Mouse (Mus musculus) kidney, embryonic 16.5 days (tissue): ENCODE measurements around the gene Cmip. TPM values are rescaled to one million over a fixed set of nuclear protein-coding genes. Genes with fewer than 3 reads are reported as not detected.

Source experiments
- ATAC-seq: fragments of 200-750 bp; cut with Nextera tagmentation; 2 replicates; pipeline ENCODE4 v1.8.0; 2017; ENCODE audit warnings: moderate TSS enrichment; ENCODE audit not compliant: low FRiP score, low TSS enrichment
- H3K27ac ChIP-seq: fragments of 300-500 bp; sonication (generic); 2 replicates; pipeline ENCODE4 v1.5.1; 2014; ENCODE audit warnings: low read length
- H3K27me3 ChIP-seq: fragments of 300-500 bp; sonication (generic); 2 replicates; pipeline ENCODE4 v1.6.1; 2014; ENCODE audit warnings: low read length, control low read depth, mixed read lengths; ENCODE audit not compliant: insufficient read depth
- H3K36me3 ChIP-seq: fragments of 300-500 bp; sonication (generic); 2 replicates; pipeline ENCODE4 v1.6.1; 2014; ENCODE audit warnings: low read length, control low read depth, mixed read lengths; ENCODE audit not compliant: insufficient read depth
- H3K4me1 ChIP-seq: fragments of 300-500 bp; sonication (generic); 2 replicates; pipeline ENCODE4 v1.6.1; 2014; ENCODE audit warnings: low read length, control low read depth, mixed read lengths; ENCODE audit not compliant: insufficient read depth
- H3K4me2 ChIP-seq: fragments of 300-500 bp; sonication (generic); replicated peaks from 2 replicates; pipeline ENCODE4 v1.6.1; 2014; ENCODE audit warnings: low read depth, low read length
- H3K4me3 ChIP-seq: fragments of 300-500 bp; sonication (generic); 2 replicates; pipeline ENCODE4 v1.5.1; 2014; ENCODE audit warnings: mild to moderate bottlenecking, low read length
- H3K9ac ChIP-seq: fragments of 300-500 bp; sonication (generic); replicated peaks from 2 replicates; pipeline ENCODE4 v1.6.1; 2014; ENCODE audit warnings: low read length
- H3K9me3 ChIP-seq: fragments of 300-500 bp; sonication (generic); 2 replicates; pipeline ENCODE4 v1.6.1; 2016; ENCODE audit warnings: low read length, control low read depth
- WGBS: fragments of 180-500 bp; shearing (Covaris S2); extraction: QIAGEN DNeasy Blood & Tissue Kit; methylation state at CpG from one replicate; pipeline ENCODE4 v1.1.7; 2014; 5-methylcytosine and 5-hydroxymethylcytosine counted together
- polyA plus RNA-seq: library from polyadenylated mRNA; unstranded; fragments of >200 nt; fragmentation: Nextera tagmentation; extraction: Ambion mirVana; gene quantifications from 2 replicates; pipeline ENCODE4 v1.2.1, GENCODE M21; 2015

Cmip gene
- polyA plus RNA-seq, 1 experiment from 2014 or later: 21.0 TPM

GRCm38 (mm10) chr8:117240326-117240725 is 16.5 kb upstream of the Cmip start:
- Histone ChIP-seq H3K27me3 (no peaks in the 10 kb centered on the region), H3K4me3 (no peak overlapping the region), H3K4me1 (no peaks in the 10 kb centered on the region), H3K36me3 (no peaks in the 10 kb centered on the region), H3K9me3 (no peaks in the 10 kb centered on the region), H3K9ac (no peak overlapping the region), H3K27ac (no peak overlapping the region), H3K4me2 (no peak overlapping the region)
- WGBS: 48% methylated on average over 5 of the region's 5 CpGs
- no peak for ATAC-seq

- no peak overlapping the region for H3K4me2 ChIP-seq
- H3K4me1 ChIP-seq: no peaks in the 10 kb centered on the region
- H3K9ac ChIP-seq: no peak overlapping the region
- H3K4me3 ChIP-seq: no peak overlapping the region
- no peaks in the 10 kb centered on the region for H3K27me3 ChIP-seq
- 64% methylated on average over 5 of the region's 5 CpGs for WGBS
- H3K36me3 ChIP-seq: no peaks in the 10 kb centered on the region
- H3K27ac ChIP-seq: no peak overlapping the region
- ATAC-seq: no peak
- no peaks in the 10 kb centered on the region for H3K9me3 ChIP-seq
Observed at GRCm38 (mm10) chr8:117240841-117241494, 15.9 kb upstream of the Cmip start.

- no peak overlapping the region for H3K4me3 ChIP-seq
- ATAC-seq: no peak
- no peak overlapping the region for H3K9ac ChIP-seq
- no peak overlapping the region for H3K4me2 ChIP-seq
- H3K36me3 ChIP-seq: no peaks in the 10 kb centered on the region
- no peaks in the 10 kb centered on the region for H3K27me3 ChIP-seq
- no peaks in the 10 kb centered on the region for H3K4me1 ChIP-seq
- WGBS: 46% methylated on average over 3 of the region's 3 CpGs
- no peak overlapping the region for H3K27ac ChIP-seq
- no peaks in the 10 kb centered on the region for H3K9me3 ChIP-seq
Observed at GRCm38 (mm10) chr8:117241848-117242247, 15.0 kb upstream of the Cmip start.

- Histone ChIP-seq H3K9ac (no peak overlapping the region), H3K36me3 (no peaks in the 10 kb centered on the region), H3K4me2 (no peak overlapping the region), H3K4me1 (no peaks in the 10 kb centered on the region), H3K9me3 (no peaks in the 10 kb centered on the region), H3K27ac (no peak overlapping the region), H3K27me3 (no peaks in the 10 kb centered on the region), H3K4me3 (no peak overlapping the region)
- WGBS: 67% methylated on average over 6 of the region's 6 CpGs
- no peak for ATAC-seq
Observed at GRCm38 (mm10) chr8:117242286-117242685, 14.6 kb upstream of the Cmip start.

- peak; percentile 23; the same call in 1 of the 2 replicates for ATAC-seq
- Histone ChIP-seq H3K9ac (no peak overlapping the region), H3K4me1 (no peaks in the 10 kb centered on the region), H3K27ac (no peak overlapping the region), H3K9me3 (no peaks in the 10 kb centered on the region), H3K27me3 (no peaks in the 10 kb centered on the region), H3K4me2 (no peak overlapping the region), H3K36me3 (no peaks in the 10 kb centered on the region), H3K4me3 (no peak overlapping the region)
- WGBS: 47% methylated on average over 6 of the region's 6 CpGs
Observed at GRCm38 (mm10) chr8:117244601-117245000, 12.3 kb upstream of the Cmip start.

GRCm38 (mm10) chr8:117248341-117248740 is 8.5 kb upstream of the Cmip start:
- Histone ChIP-seq H3K27me3 (no peaks in the 10 kb centered on the region), H3K36me3 (no peaks in the 10 kb centered on the region), H3K27ac (no peak overlapping the region), H3K4me2 (no peak overlapping the region), H3K4me1 (no peaks in the 10 kb centered on the region), H3K4me3 (no peak overlapping the region), H3K9ac (no peak overlapping the region), H3K9me3 (no peaks in the 10 kb centered on the region)
- no peak for ATAC-seq
- 79% methylated on average over 11 of the region's 11 CpGs for WGBS

- Histone ChIP-seq H3K9ac (no peak overlapping the region), H3K9me3 (no peaks in the 10 kb centered on the region), H3K27ac (no peak overlapping the region), H3K36me3 (no peaks in the 10 kb centered on the region), H3K27me3 (no peaks in the 10 kb centered on the region), H3K4me3 (no peak overlapping the region), H3K4me2 (no peak overlapping the region), H3K4me1 (peaks cover 3% of the 10 kb centered on the region; the same call in 1 of the 2 replicates)
- no peak for ATAC-seq
- 51% methylated on average over 7 of the region's 7 CpGs for WGBS
Observed at GRCm38 (mm10) chr8:117251086-117251681, 5.7 kb upstream of the Cmip start.

GRCm38 (mm10) chr8:117252650-117253049 is 4.2 kb upstream of the Cmip start:
- Histone ChIP-seq H3K36me3 (no peaks in the 10 kb centered on the region), H3K4me1 (peaks cover 3% of the 10 kb centered on the region; the same call in 1 of the 2 replicates), H3K4me3 (no peak overlapping the region), H3K9ac (no peak overlapping the region), H3K27me3 (no peaks in the 10 kb centered on the region), H3K4me2 (no peak overlapping the region), H3K27ac (no peak overlapping the region), H3K9me3 (no peaks in the 10 kb centered on the region)
- 89% methylated on average over 8 of the region's 8 CpGs for WGBS
- ATAC-seq: no peak

GRCm38 (mm10) chr8:117253390-117254269 is 3.2 kb upstream of the Cmip start:
- no peak overlapping the region for H3K4me2 ChIP-seq
- no peak overlapping the region for H3K4me3 ChIP-seq
- H3K27me3 ChIP-seq: no peaks in the 10 kb centered on the region
- H3K9me3 ChIP-seq: no peaks in the 10 kb centered on the region
- 86% methylated on average over 17 of the region's 17 CpGs for WGBS
- peaks cover 8% of the 10 kb centered on the region for H3K4me1 ChIP-seq
- H3K27ac ChIP-seq: no peak overlapping the region
- no peaks in the 10 kb centered on the region for H3K36me3 ChIP-seq
- H3K9ac ChIP-seq: no peak overlapping the region
- ATAC-seq: no peak

GRCm38 (mm10) chr8:117254496-117254895 is 2.4 kb upstream of the Cmip start:
- H3K4me3 ChIP-seq: no peak overlapping the region
- peaks cover 16% of the 10 kb centered on the region for H3K4me1 ChIP-seq
- no peak for ATAC-seq
- H3K27me3 ChIP-seq: no peaks in the 10 kb centered on the region
- no peak overlapping the region for H3K4me2 ChIP-seq
- no peak overlapping the region for H3K9ac ChIP-seq
- no peaks in the 10 kb centered on the region for H3K36me3 ChIP-seq
- WGBS: 76% methylated on average over 6 of the region's 6 CpGs
- H3K9me3 ChIP-seq: no peaks in the 10 kb centered on the region
- H3K27ac ChIP-seq: no peak overlapping the region
